8 mouse cellular contexts compared by ENCODE assay signal in genomic region chr17:8284254-8284661, GRCm38 (mm10). TPM values are rescaled to one million over a fixed set of nuclear protein-coding genes. Genes with fewer than 3 reads are reported as not detected.
DNase-seq lines count a peak whose midpoint lies in the region; ATAC-seq and TF ChIP-seq lines count a peak whose summit lies in the region.

No protein-coding gene starts in this region.

- TF ChIP-seq CTCF in kidney, adult 2 months (conservative IDR thresholded peaks at IDR 0.05; ENCODE audit: insufficient read depth, insufficient read length, low read depth, low read length) = no peak

- no peaks in the 10 kb centered on the region for H3K9me3 ChIP-seq in embryonic facial prominence, embryonic 15.5 days (replicated peaks)
- H3K9me3 ChIP-seq in limb, embryonic 14.5 days (ENCODE audit: control insufficient read depth, low read length) = no peaks in the 10 kb centered on the region
- H3K9me3 ChIP-seq in midbrain, embryonic 12.5 days = no peaks in the 10 kb centered on the region
- H3K9me3 ChIP-seq in stomach, embryonic 16.5 days (replicated peaks; ENCODE audit: control insufficient read depth, low read length) = no peaks in the 10 kb centered on the region

- no peak overlapping the region for H3K27ac ChIP-seq in embryonic facial prominence, embryonic 15.5 days (replicated peaks)
- H3K27ac ChIP-seq in kidney, adult 2 months (ENCODE audit: insufficient read depth, low read depth, low read length) = peak overlapping the region; percentile 96
- H3K27ac ChIP-seq in limb, embryonic 14.5 days (replicated peaks; ENCODE audit: low read depth, low read length) = no peak overlapping the region; the same call in 1 of the 2 replicates
- H3K27ac ChIP-seq in midbrain, embryonic 12.5 days (replicated peaks) = peak overlapping the region; percentile 82
- H3K27ac ChIP-seq in stomach, embryonic 16.5 days (ENCODE audit: low read length) = peak overlapping the region; percentile 84; the same call in 1 of the 2 replicates

- WGBS in embryonic facial prominence, embryonic 15.5 days = under 1% methylated on average over 32 of the region's 32 CpGs
- WGBS in kidney, adult 2 months = under 1% methylated on average over 32 of the region's 32 CpGs
- under 1% methylated on average over 32 of the region's 32 CpGs for WGBS in limb, embryonic 14.5 days
- WGBS in midbrain, embryonic 12.5 days = under 1% methylated on average over 32 of the region's 32 CpGs
- under 1% methylated on average over 32 of the region's 32 CpGs for WGBS in stomach, embryonic 16.5 days

- peaks cover 15% of the 10 kb centered on the region for H3K4me1 ChIP-seq in embryonic facial prominence, embryonic 15.5 days
- peaks cover 15% of the 10 kb centered on the region for H3K4me1 ChIP-seq in kidney, adult 2 months (ENCODE audit: control insufficient read depth, insufficient read depth, low read length)
- peaks cover 13% of the 10 kb centered on the region; the same call in 1 of the 2 replicates for H3K4me1 ChIP-seq in limb, embryonic 14.5 days (ENCODE audit: control insufficient read depth, insufficient read depth, low read length)
- peaks cover 15% of the 10 kb centered on the region for H3K4me1 ChIP-seq in midbrain, embryonic 12.5 days
- H3K4me1 ChIP-seq in stomach, embryonic 16.5 days (ENCODE audit: control insufficient read depth, insufficient read depth, low read length) = peaks cover 4% of the 10 kb centered on the region

- no peak for ATAC-seq in embryonic facial prominence, embryonic 15.5 days (ENCODE audit: insufficient number of reproducible peaks, low FRiP score, low TSS enrichment, low read depth)
- no peak for ATAC-seq in limb, embryonic 14.5 days (ENCODE audit: low FRiP score, low read depth)
- ATAC-seq in midbrain, embryonic 12.5 days (ENCODE audit: low FRiP score, low read depth) = no peak; the same call in 1 of the 2 replicates
- ATAC-seq in stomach, embryonic 16.5 days (ENCODE audit: insufficient read depth, low FRiP score) = peak; percentile 41

- peak overlapping the region; percentile 98 for H3K4me2 ChIP-seq in embryonic facial prominence, embryonic 15.5 days (replicated peaks)
- peak overlapping the region; percentile 100 for H3K4me2 ChIP-seq in limb, embryonic 14.5 days (replicated peaks; ENCODE audit: low read depth, low read length, severe bottlenecking)
- H3K4me2 ChIP-seq in midbrain, embryonic 12.5 days (replicated peaks) = peak overlapping the region; percentile 100
- peak overlapping the region; percentile 99 for H3K4me2 ChIP-seq in stomach, embryonic 16.5 days (ENCODE audit: low read depth, low read length)

- no peak for TF ChIP-seq POLR2A in kidney, adult 2 months (IDR thresholded peaks at IDR 0.05; ENCODE audit: low read depth, low read length)
- no peak for TF ChIP-seq POLR2A in limb, embryonic 14.5 days (IDR thresholded peaks at IDR 0.05; ENCODE audit: borderline replicate concordance, extremely low read depth, insufficient read depth, insufficient read length)

- H3K27me3 ChIP-seq in embryonic facial prominence, embryonic 15.5 days = no peaks in the 10 kb centered on the region
- H3K27me3 ChIP-seq in kidney, adult 2 months (replicated peaks; ENCODE audit: control insufficient read depth, insufficient read depth, low read length) = no peaks in the 10 kb centered on the region
- H3K27me3 ChIP-seq in limb, embryonic 14.5 days (ENCODE audit: control insufficient read depth, insufficient read depth, low read length) = no peaks in the 10 kb centered on the region; the same call in 1 of the 2 replicates
- H3K27me3 ChIP-seq in midbrain, embryonic 12.5 days = no peaks in the 10 kb centered on the region; the same call in 1 of the 2 replicates
- no peaks in the 10 kb centered on the region for H3K27me3 ChIP-seq in stomach, embryonic 16.5 days (ENCODE audit: control insufficient read depth, insufficient read depth, low read length)

- H3K9ac ChIP-seq in embryonic facial prominence, embryonic 15.5 days = peak overlapping the region; percentile 79
- peak overlapping the region; percentile 75 for H3K9ac ChIP-seq in limb, embryonic 14.5 days (ENCODE audit: low read depth, low read length, severe bottlenecking)
- H3K9ac ChIP-seq in midbrain, embryonic 12.5 days (replicated peaks) = peak overlapping the region; percentile 75
- H3K9ac ChIP-seq in stomach, embryonic 16.5 days (ENCODE audit: low read length) = peak overlapping the region; percentile 85

- H3K4me3 ChIP-seq in embryonic facial prominence, embryonic 15.5 days (replicated peaks) = peak overlapping the region; percentile 91
- H3K4me3 ChIP-seq in kidney, adult 2 months (ENCODE audit: insufficient read depth, low read depth, low read length) = peak overlapping the region; percentile 73
- peak overlapping the region; percentile 87 for H3K4me3 ChIP-seq in limb, embryonic 14.5 days (replicated peaks; ENCODE audit: low read length)
- H3K4me3 ChIP-seq in midbrain, embryonic 12.5 days = peak overlapping the region; percentile 70
- peak overlapping the region; percentile 94 for H3K4me3 ChIP-seq in stomach, embryonic 16.5 days (replicated peaks; ENCODE audit: low read length)

- peak; percentile 21 for DNase-seq in layer of hippocampus, adult 11-12 months (ENCODE audit: low spot score)
- DNase-seq in layer of hippocampus, adult 9-10 months (ENCODE audit: low spot score) = no peak
- peak; percentile 47 for DNase-seq in heart, adult 9 months (ENCODE audit: low spot score in 2 of 2)
- DNase-seq in kidney, adult 2 months = peak; percentile 72
- peak; percentile 11 for DNase-seq in limb, embryonic 14.5 days (ENCODE audit: low spot score)

- H3K36me3 ChIP-seq in embryonic facial prominence, embryonic 15.5 days = peaks cover 5% of the 10 kb centered on the region
- peaks cover under 1% of the 10 kb centered on the region for H3K36me3 ChIP-seq in kidney, adult 2 months (ENCODE audit: control insufficient read depth, insufficient read depth, low read length)
- 0 out of 2 replicates have a peak, but pooled peaks cover 4% of the 10 kb centered on the region for H3K36me3 ChIP-seq in limb, embryonic 14.5 days (ENCODE audit: control insufficient read depth, insufficient read depth, low read length)
- no peaks in the 10 kb centered on the region for H3K36me3 ChIP-seq in midbrain, embryonic 12.5 days
- no peaks in the 10 kb centered on the region for H3K36me3 ChIP-seq in stomach, embryonic 16.5 days (ENCODE audit: control insufficient read depth, insufficient read depth, low read length)

RNA-seq across cellular contexts. Expression of gene Mpc1, which starts 1.6 kb away (rescaled TPM):
- 159 and 161 TPM in 2 replicates for polyA plus RNA-seq in embryonic facial prominence, embryonic 15.5 days (2015; fragmentation: Nextera tagmentation; extraction: Ambion mirVana)
- 519 and 608 TPM in 2 replicates for polyA plus RNA-seq in kidney, adult 2 months (2012; rRNA removed)
- 90.2 and 95.6 TPM in 2 replicates for polyA plus RNA-seq in limb, embryonic 14.5 days (2012; rRNA removed)
- 175 and 184 TPM in 2 replicates for polyA plus RNA-seq in limb, embryonic 14.5 days (2014; fragmentation: Nextera tagmentation; extraction: Ambion mirVana)
- 116 TPM in 2 replicates for polyA plus RNA-seq in midbrain, embryonic 12.5 days (2016; fragmentation: Nextera tagmentation; extraction: Ambion mirVana)
- polyA plus RNA-seq in stomach, embryonic 16.5 days (2015; fragmentation: Nextera tagmentation; extraction: Ambion mirVana) = 195 and 206 TPM in 2 replicates

RNA-seq across cellular contexts. Expression of gene Sft2d1, which starts 26.6 kb away (rescaled TPM):
- polyA plus RNA-seq in embryonic facial prominence, embryonic 15.5 days (2015; fragmentation: Nextera tagmentation; extraction: Ambion mirVana) = 60.6 and 72.1 TPM in 2 replicates
- polyA plus RNA-seq in kidney, adult 2 months (2012; rRNA removed) = 70.2 and 76.1 TPM in 2 replicates
- polyA plus RNA-seq in limb, embryonic 14.5 days (2012; rRNA removed) = 103 and 115 TPM in 2 replicates
- polyA plus RNA-seq in limb, embryonic 14.5 days (2014; fragmentation: Nextera tagmentation; extraction: Ambion mirVana) = 55.8 and 70.1 TPM in 2 replicates
- polyA plus RNA-seq in midbrain, embryonic 12.5 days (2016; fragmentation: Nextera tagmentation; extraction: Ambion mirVana) = 104 TPM in 2 replicates
- 73.3 and 74.8 TPM in 2 replicates for polyA plus RNA-seq in stomach, embryonic 16.5 days (2015; fragmentation: Nextera tagmentation; extraction: Ambion mirVana)

RNA-seq across cellular contexts. Expression of gene Ccr6, which starts 48.4 kb away (rescaled TPM):
- 0.37 TPM in 1 of 2 replicates, not detected in the other for polyA plus RNA-seq in embryonic facial prominence, embryonic 15.5 days (2015; fragmentation: Nextera tagmentation; extraction: Ambion mirVana)
- 0.08 and 2.2 TPM in 2 replicates for polyA plus RNA-seq in kidney, adult 2 months (2012; rRNA removed)
- polyA plus RNA-seq in limb, embryonic 14.5 days (2012; rRNA removed) = 0.08 TPM in 1 of 2 replicates, not detected in the other
- not detected in 2 replicates for polyA plus RNA-seq in limb, embryonic 14.5 days (2014; fragmentation: Nextera tagmentation; extraction: Ambion mirVana)
- polyA plus RNA-seq in midbrain, embryonic 12.5 days (2016; fragmentation: Nextera tagmentation; extraction: Ambion mirVana) = not detected in 2 replicates
- 0.26 and 0.61 TPM in 2 replicates for polyA plus RNA-seq in stomach, embryonic 16.5 days (2015; fragmentation: Nextera tagmentation; extraction: Ambion mirVana)

RNA-seq across cellular contexts. Expression of gene Prr18, which starts 53.0 kb away (rescaled TPM):
- polyA plus RNA-seq in embryonic facial prominence, embryonic 15.5 days (2015; fragmentation: Nextera tagmentation; extraction: Ambion mirVana) = 0.35 and 1.2 TPM in 2 replicates
- 0.05 and 0.14 TPM in 2 replicates for polyA plus RNA-seq in kidney, adult 2 months (2012; rRNA removed)
- 1.0 and 1.2 TPM in 2 replicates for polyA plus RNA-seq in limb, embryonic 14.5 days (2012; rRNA removed)
- 0.25 and 0.28 TPM in 2 replicates for polyA plus RNA-seq in limb, embryonic 14.5 days (2014; fragmentation: Nextera tagmentation; extraction: Ambion mirVana)
- polyA plus RNA-seq in midbrain, embryonic 12.5 days (2016; fragmentation: Nextera tagmentation; extraction: Ambion mirVana) = 3.9 and 4.1 TPM in 2 replicates
- 0.15 and 0.31 TPM in 2 replicates for polyA plus RNA-seq in stomach, embryonic 16.5 days (2015; fragmentation: Nextera tagmentation; extraction: Ambion mirVana)

Comparison
In these comparisons a context has a peak if more than half of its experiments do, and no peak if none do; other contexts are left out.
1. H3K27ac ChIP-seq: peak in kidney, adult 2 months (single experiment), midbrain, embryonic 12.5 days (single experiment) and stomach, embryonic 16.5 days (single experiment); none in embryonic facial prominence, embryonic 15.5 days (single experiment) and limb, embryonic 14.5 days (single experiment).
2. Peak in every context shown above with its lines, with median percentiles within 50 percentile points of each other: H3K4me2 ChIP-seq, H3K4me3 ChIP-seq and H3K9ac ChIP-seq.